Mouse (Mus musculus): ENCODE measurements around the gene Trabd.

- TF ChIP-seq CTCF (IDR thresholded peaks at IDR 0.05) (no peak), POLR2A (IDR thresholded peaks at IDR 0.05; ENCODE audit: insufficient read depth, low read depth, low read length) (no peak), EP300 (IDR thresholded peaks at IDR 0.05; ENCODE audit: insufficient read depth, low read depth, low read length) (no peak)
These were observed 14.0 kb upstream of the Trabd start for GRCm38 (mm10) chr15:89060811-89061460.

All from heart, adult 2 months (tissue).